Mouse (Mus musculus) liver, adult 2 months (tissue): ENCODE measurements around the gene Alkbh3.

Experiments used
- CTCF ChIP-seq: fragments of 200-500 bp; IDR thresholded peaks from 2 replicates; pipeline ENCODE4 v1.5.1; 2011; ENCODE audit warnings: low read depth, low read length, control low read depth
- POLR2A ChIP-seq: fragments of 200-500 bp; IDR thresholded peaks from 2 replicates; pipeline ENCODE4 v1.6.1; 2011; ENCODE audit warnings: low read length, control low read depth; ENCODE audit not compliant: insufficient read depth; ENCODE audit errors: extremely low read depth

- TF ChIP-seq POLR2A (no peak), CTCF (no peak)
Measured at GRCm38 (mm10) chr2:94044174-94044573, 33.6 kb upstream of the Alkbh3 start.
